Mouse (Mus musculus) cerebellum, adult 8-10 months (tissue): ENCODE measurements around the gene Fam57b.
A peak's percentile ranks its signal among the peaks of the same experiment; 100 is the strongest.
"Not testable (repeated sequence)": the region's sequence is repeated elsewhere in the genome, so short reads cannot be mapped to it uniquely, and the experiment has no call there.

ENCODE experiments used
- DNase-seq: peaks from one replicate; pipeline ENCODE4 v3.0.0; 2022

Gene Fam57b

DNA sequence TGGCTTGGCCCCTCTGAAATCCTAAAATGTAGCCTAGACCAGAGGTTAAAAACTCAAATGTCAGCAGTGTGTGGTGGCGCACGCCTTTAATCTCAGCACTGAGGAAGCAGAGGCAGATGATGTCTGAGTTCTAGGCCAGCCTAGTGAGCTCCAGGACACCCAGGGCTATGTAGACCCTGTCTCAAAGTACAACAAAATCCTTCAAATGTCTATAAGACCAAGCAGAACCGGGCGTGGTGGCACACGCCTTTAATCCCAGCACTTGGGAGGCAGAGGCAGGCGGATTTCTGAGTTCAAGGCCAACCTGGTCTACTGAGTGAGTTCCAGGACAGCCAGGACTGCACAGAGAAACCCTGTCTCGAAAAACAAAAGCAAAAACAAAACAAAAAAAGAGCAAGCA lies 18.4 kb upstream of the Fam57b start:
- DNase-seq: not testable (repeated sequence)

- DNase-seq: peak; percentile 86
These were observed 17.2 kb upstream of the Fam57b start for GRCm38 (mm10) chr7:126779983-126780970.

- no peak for DNase-seq
These were observed 16.4 kb upstream of the Fam57b start, which contains the start of gene Tbx6 for GRCm38 (mm10) chr7:126780971-126781635. TSS of gene Tbx6 (plus strand) at chr7:126781483.

GRCm38 (mm10) chr7:126781661-126782370 lies 15.7 kb upstream of the Fam57b start:
- DNase-seq: no peak

DNA sequence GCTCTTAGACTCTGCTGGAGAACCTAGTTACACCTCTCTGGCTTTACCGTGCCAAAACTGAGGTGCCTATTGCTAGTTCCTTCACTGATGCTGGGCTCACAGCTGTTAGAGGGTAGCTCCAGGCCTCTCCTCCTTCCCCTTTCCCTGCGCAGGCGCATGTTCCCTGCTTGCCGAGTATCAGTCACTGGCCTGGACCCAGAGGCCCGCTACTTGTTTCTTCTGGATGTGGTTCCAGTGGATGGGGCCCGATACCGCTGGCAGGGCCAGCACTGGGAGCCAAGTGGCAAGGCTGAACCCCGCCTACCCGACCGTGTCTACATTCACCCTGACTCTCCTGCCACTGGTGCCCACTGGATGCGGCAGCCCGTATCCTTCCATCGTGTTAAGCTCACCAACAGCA lies 14.8 kb upstream of the Fam57b start:
- DNase-seq: no peak

DNA sequence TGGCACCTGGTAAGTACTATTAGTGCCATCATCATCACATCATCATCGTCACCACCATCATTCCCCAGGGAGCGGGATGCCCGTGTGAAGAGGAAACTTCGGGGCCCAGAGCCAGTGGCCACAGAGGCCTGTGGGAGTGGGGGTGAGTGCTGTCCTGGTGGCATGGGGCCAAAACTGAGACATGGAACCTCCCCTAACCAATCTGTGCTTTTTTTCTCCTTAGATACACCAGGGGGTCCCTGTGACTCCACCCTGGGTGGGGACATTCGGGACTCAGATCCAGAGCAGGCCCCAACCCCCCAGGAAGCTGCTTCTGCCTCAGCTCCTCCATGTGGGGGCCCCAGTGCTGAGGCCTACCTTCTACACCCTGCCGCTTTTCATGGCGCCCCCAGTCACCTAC lies 13.0 kb upstream of the Fam57b start:
- DNase-seq: no peak

DNA sequence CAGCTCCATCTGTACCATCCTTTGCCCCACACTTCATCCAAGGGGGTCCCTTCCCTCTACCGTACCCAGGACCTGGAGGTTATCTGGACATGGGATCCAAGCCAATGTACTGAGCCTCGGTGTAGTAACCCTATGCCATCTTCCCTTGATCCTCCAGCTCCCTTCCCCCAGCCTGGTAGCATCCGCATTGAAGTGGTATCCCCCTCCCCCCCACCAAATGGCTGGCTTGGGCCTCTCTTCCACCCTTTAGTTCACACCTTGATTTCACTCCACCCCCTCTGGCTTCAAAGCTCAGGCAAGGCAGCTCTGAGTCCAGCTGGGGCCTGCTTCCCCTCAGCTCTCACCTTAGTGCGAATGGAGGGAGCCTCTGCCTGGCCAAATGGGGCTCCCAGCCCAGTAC lies 12.4 kb upstream of the Fam57b start:
- DNase-seq: no peak

- DNase-seq: no peak
These were observed 11.3 kb upstream of the Fam57b start for GRCm38 (mm10) chr7:126786142-126786541.

DNA sequence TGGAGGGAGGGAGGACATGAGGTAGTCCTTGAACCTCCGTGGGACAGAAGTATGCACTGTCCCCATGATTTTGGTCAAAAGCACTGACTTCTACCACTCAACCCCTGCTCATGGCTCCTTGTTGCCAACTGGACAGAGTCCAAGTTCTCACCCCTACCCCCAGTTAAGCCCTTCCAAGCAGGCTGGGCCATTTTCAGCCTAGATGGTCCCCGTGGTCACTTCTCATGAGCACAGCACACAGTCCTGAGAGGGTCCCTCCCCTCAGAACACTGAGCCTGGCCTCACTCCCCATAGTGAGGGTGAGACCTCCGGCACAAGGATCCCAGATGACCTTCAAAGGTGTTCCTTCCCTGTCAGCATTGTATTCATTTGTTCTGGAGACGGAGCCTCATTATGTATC lies 8.3 kb upstream of the Fam57b start:
- no peak for DNase-seq

- DNase-seq: peak; percentile 92
These were observed 5.4 kb upstream of the Fam57b start, which contains the start of gene Ppp4c for GRCm38 (mm10) chr7:126791851-126792720. TSS of gene Ppp4c (minus strand) at chr7:126792496.

GRCm38 (mm10) chr7:126792721-126793443 lies 4.6 kb upstream of the Fam57b start:
- DNase-seq: no peak

DNA sequence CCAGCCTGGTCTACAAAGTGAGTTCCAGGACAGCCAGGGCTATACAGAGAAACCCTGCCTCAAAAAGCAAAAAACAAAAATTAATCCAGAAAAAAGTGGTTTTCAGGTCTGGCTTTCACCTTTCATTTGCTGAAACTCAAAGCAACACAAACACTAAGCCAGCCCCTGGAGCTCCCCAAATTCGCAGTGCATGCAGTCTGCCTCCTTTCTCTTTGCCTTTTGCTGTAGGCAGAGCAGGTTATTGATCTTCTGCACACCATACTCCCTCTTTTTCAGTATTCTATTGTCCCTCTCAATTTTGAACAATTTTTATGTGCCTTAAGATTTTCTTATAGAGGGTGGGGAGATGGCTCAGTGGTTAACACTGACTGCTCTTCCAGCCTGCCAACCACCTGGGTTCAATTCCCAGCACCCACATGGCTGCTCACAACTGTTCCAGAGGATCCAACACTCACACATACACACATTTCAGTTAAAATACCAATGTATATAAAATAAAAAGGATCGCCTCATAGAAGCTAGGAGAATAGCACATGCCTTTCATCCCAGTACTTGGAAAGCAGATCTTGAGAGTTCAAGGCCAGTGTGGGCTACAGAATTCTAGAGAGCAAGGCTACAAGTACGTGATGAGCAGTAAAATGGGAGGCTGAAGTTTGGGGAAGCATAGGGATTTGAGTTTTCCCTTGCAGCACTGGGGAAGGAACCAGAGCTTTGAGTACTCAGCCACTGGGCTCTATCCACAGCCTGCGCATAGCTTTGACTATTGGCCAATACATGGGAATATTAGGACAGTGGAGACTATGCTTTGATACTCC lies 3.8 kb upstream of the Fam57b start:
- DNase-seq: no peak

DNA sequence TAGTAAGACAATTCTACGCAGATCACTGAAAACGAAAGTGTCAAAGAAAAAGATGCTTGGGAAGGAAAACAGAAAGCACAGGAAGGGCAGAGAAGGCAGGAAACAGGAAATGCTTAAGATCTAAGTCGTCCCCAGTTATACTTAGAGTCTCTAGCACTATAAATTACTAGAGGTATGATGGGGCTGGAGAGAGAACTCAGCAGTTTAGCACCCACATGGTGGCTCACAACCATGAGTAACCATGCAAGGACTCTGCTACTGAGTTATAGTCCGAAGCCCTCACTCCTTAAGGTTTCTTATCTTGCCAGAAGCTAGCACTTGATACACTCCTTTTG lies 3.2 kb upstream of the Fam57b start:
- DNase-seq: no peak

DNA sequence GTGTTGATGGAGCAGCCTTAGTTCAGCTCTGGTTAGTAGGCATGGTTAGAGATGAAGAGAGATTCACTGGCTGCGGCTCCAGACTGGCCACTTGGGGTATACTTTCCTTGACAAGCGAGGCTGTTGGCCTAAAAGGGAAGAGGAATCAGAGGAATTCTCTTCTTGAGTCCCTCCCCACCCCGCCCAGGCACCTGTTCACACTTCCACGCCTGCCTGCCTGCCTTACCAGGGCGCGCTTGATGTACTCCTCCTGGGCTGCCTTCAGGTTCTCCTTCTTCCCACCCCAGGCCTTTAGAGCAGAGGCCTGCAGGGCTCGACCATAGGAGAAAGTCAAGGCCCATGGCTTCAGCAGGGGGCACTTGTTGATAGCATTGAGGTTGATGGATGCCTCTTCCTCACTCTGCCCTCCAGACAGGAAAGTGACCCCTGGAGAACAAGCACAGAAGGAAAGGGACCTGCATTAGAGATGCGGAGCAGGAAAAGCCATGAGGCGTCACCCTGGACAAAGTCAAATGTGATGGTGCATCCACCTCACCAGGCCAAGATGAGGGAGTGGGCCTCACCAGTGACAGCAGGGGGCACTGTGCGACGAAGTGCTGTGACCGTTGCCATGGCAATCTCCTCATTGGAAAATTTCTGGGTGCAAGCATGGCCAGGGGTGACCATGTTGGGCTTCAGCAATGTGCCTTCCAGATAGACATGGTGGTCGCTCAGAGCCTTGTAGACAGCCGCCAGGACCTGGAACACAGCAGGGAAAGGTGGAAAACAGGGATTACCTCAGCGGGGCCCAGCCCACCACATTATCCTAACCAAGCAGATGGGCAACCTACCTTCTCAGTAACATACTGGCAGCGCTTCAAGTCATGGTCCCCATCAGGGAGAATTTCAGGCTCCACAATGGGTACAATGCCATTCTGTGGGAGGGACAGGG lies 1.8 kb upstream of the Fam57b start:
- no peak for DNase-seq

GRCm38 (mm10) chr7:126796350-126796932 lies 1.0 kb upstream of the Fam57b start:
- peak; percentile 59 for DNase-seq

DNA sequence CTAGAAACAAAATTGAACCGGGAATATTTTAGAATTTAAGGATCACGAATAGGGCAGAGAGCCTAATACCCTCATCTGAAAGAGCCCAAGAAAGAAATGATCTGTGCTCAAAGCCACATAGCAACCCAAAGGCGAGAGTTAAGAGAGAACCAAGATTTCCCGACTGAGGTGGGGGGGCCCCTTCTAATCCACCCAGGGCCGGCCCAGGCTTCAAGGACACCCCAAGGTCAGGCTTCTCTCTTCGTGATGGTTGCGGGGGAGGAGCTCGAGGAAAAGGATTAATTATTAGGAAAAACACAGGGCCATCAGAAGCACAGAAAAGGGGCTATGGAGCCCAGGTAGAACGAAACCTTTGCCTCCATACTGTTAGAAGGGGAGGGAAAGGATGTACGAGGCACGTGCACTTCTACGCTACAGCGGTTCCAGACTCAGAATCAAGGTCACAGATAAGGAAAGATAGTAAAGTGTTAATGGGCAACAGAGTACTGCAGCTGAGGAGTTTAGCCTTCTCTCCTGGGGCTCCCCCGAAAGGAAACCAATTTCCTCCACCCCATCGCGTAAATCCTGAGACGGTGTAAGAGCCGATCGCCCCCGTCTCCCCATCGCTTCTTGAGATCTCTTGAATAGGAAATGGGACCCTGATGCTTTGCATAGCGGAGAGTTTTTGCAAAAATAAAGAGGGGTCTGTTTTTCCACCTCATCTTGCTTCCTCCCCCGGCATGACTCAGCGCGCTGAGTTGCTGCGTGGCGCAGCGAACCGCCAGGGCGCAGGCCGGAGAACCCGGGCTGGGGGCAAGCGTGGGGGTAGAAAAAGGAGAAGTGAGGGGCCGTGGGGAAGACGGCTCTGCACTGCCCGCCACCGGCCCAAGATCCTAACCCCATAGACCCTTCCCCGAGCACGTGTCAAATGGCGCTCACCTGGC lies 920 bp downstream of the Fam57b start:
- DNase-seq: peak; percentile 56

DNA sequence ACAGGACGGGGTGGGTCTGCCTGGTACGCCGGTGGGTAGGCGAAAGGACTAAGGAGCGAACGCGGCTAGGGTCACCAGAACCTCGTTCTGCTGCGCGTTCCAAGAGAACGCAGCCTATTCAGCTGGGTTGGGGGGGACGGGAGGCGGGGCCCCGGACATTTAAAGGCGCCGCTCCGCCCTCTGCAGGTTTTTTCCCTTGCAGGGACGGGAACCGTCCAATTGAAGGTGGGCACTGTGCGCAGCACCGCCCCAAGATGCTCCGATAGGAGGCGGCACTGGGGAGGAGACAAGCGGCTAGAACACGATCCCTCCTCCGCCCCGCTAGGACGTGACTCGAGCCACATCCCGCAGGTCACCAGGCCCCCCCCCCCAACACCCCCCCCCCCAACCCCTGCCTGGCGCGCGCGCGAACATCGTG lies 1.6 kb downstream of the Fam57b start:
- DNase-seq: peak; percentile 96
